Mouse (Mus musculus) thymus, adult 2 months (tissue): Measurements from ENCODE around the gene Rsu1.

Experiments used
- CTCF ChIP-seq: fragments of 200-500 bp; IDR thresholded peaks from 2 replicates; pipeline ENCODE4 v1.5.1; 2012; ENCODE audit warnings: mild to moderate bottlenecking, control low read depth, low read length, moderate library complexity, borderline replicate concordance; ENCODE audit not compliant: control insufficient read depth, poor library complexity, insufficient read depth; ENCODE audit errors: extremely low read depth
- POLR2A ChIP-seq: fragments of 200-500 bp; IDR thresholded peaks from 2 replicates; pipeline ENCODE4 v1.6.1; 2012; ENCODE audit warnings: mild to moderate bottlenecking, low read length, control low read depth, moderate library complexity; ENCODE audit not compliant: control insufficient read depth, poor library complexity, insufficient read depth; ENCODE audit errors: extremely low read depth

GRCm38 (mm10) chr2:13093570-13093969, 177.6 kb downstream of the Rsu1 start:
- TF ChIP-seq CTCF (no peak), POLR2A (no peak)
